Mouse (Mus musculus) heart, embryonic 10.5 days (tissue): ENCODE measurements at regions not wholly inside any gene's neighbourhood (a gene's known extent, or its start where the extent isn't known, plus 50 kb on each side); places are given as distances from the start of the nearest gene placed in this dataset.
A peak's percentile ranks its signal among the peaks of the same experiment; 100 is the strongest.

ENCODE experiments used
- DNase-seq: peaks from one replicate; pipeline ENCODE4 v3.0.0-alpha.2; 2017; ENCODE audit warnings: low spot score
- H3K27ac ChIP-seq: fragments of 300-500 bp; sonication (generic); 2 replicates; pipeline ENCODE4 v1.5.1; 2016; ENCODE audit warnings: mild to moderate bottlenecking
- H3K27me3 ChIP-seq: fragments of 300-500 bp; sonication (generic); 2 replicates; pipeline ENCODE4 v1.6.1; 2016; ENCODE audit warnings: mild to moderate bottlenecking; ENCODE audit not compliant: poor library complexity, insufficient read depth, severe bottlenecking
- H3K36me3 ChIP-seq: fragments of 300-500 bp; sonication (generic); 2 replicates; pipeline ENCODE4 v1.6.1; 2016; ENCODE audit warnings: mild to moderate bottlenecking, moderate library complexity
- H3K4me1 ChIP-seq: fragments of 300-500 bp; sonication (generic); 2 replicates; pipeline ENCODE4 v1.6.1; 2016; ENCODE audit warnings: mild to moderate bottlenecking
- H3K4me3 ChIP-seq: fragments of 300-500 bp; sonication (generic); 2 replicates; pipeline ENCODE4 v1.5.1; 2016; ENCODE audit warnings: mild to moderate bottlenecking, moderate library complexity
- H3K9me3 ChIP-seq: fragments of 300-500 bp; sonication (generic); 2 replicates; pipeline ENCODE4 v1.6.1; 2016; ENCODE audit warnings: mild to moderate bottlenecking, moderate library complexity
- WGBS: fragments of 180-500 bp; shearing (Covaris S2); methylation state at CpG from one replicate; pipeline ENCODE4 v1.1.7; 2016; 5-methylcytosine and 5-hydroxymethylcytosine counted together

- no peaks in the 10 kb centered on the region for H3K9me3 ChIP-seq
- H3K4me1 ChIP-seq = no peaks in the 10 kb centered on the region
- H3K27ac ChIP-seq = no peak overlapping the region
- DNase-seq = no peak
- no peak overlapping the region for H3K4me3 ChIP-seq
- H3K27me3 ChIP-seq = no peaks in the 10 kb centered on the region
- H3K36me3 ChIP-seq = no peaks in the 10 kb centered on the region
- WGBS = 79% methylated on average over 6 of the region's 6 CpGs
Measured at GRCm38 (mm10) chr1:41186991-41187390, 381.6 kb downstream of the Tmem182 start.

- 60% methylated on average over 2 of the region's 2 CpGs for WGBS
- Histone ChIP-seq H3K9me3 (no peaks in the 10 kb centered on the region), H3K36me3 (no peaks in the 10 kb centered on the region), H3K27me3 (no peaks in the 10 kb centered on the region), H3K4me3 (no peak overlapping the region), H3K4me1 (no peaks in the 10 kb centered on the region), H3K27ac (no peak overlapping the region)
- DNase-seq = no peak
Measured at GRCm38 (mm10) chr1:41212876-41213275, 407.5 kb downstream of the Tmem182 start.

GRCm38 (mm10) chr1:41225851-41226250 is 420.4 kb downstream of the Tmem182 start:
- WGBS = 78% methylated on average over 1 of the region's 1 CpGs
- H3K36me3 ChIP-seq = no peaks in the 10 kb centered on the region
- H3K27me3 ChIP-seq = no peaks in the 10 kb centered on the region
- no peak overlapping the region for H3K27ac ChIP-seq
- DNase-seq = no peak
- H3K9me3 ChIP-seq = no peaks in the 10 kb centered on the region
- H3K4me1 ChIP-seq = no peaks in the 10 kb centered on the region
- H3K4me3 ChIP-seq = no peak overlapping the region

DNA sequence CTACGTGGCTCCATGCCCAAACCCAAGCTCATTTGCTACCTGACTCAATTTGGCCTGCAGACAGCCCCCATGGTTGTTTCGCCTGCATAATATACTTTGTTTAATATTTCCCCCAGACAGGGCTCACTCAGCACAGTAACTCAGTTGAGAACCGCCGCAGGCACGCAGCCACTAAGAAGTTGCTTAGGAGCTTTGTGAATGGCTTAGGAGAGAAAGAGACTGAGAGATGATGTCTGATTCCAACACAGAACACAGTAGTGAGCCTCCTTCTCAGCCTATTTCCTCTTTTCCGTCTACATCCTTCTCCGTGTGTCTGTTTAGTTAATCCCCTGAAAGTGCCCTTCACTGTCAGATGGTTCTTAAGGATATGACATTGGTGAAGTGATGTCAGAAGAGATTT is 429.9 kb downstream of the Tmem182 start:
- no peak for DNase-seq

GRCm38 (mm10) chr1:41243000-41243399 is 437.6 kb downstream of the Tmem182 start:
- no peaks in the 10 kb centered on the region for H3K4me1 ChIP-seq
- no peak overlapping the region for H3K27ac ChIP-seq
- H3K9me3 ChIP-seq = no peaks in the 10 kb centered on the region
- H3K4me3 ChIP-seq = no peak overlapping the region
- no peak for DNase-seq
- H3K27me3 ChIP-seq = no peaks in the 10 kb centered on the region
- WGBS = 84% methylated on average over 6 of the region's 6 CpGs
- no peaks in the 10 kb centered on the region for H3K36me3 ChIP-seq

More for the DNA sequence above, 429.9 kb downstream of the Tmem182 start:
- Histone ChIP-seq H3K27ac (no peak overlapping the region), H3K4me1 (no peaks in the 10 kb centered on the region), H3K4me3 (no peak overlapping the region), H3K36me3 (no peaks in the 10 kb centered on the region), H3K27me3 (no peaks in the 10 kb centered on the region), H3K9me3 (no peaks in the 10 kb centered on the region)
- WGBS = 84% methylated on average over 7 of the region's 7 CpGs

DNA sequence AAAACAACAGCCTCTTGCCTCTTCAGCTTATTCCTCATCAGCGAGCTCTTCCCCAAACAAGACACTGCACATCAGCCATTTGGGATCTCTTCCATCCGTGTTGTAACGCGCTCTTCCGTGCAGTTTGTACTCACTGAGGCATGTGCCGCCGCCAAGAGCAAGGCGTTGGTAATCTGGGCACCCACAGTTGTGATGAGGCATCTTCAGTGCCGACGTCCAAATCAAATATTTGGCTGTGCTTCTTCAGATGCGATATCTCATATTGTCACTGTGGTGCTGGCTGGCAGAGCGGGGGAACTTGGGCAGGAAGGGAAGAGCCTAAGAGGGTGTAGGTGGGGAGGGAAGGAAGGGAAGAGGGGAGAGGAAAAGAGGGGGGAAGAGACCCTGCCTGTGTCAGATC is 439.2 kb downstream of the Tmem182 start:
- Histone ChIP-seq H3K27ac (no peak overlapping the region), H3K4me1 (no peaks in the 10 kb centered on the region), H3K9me3 (no peaks in the 10 kb centered on the region), H3K4me3 (no peak overlapping the region), H3K27me3 (no peaks in the 10 kb centered on the region), H3K36me3 (no peaks in the 10 kb centered on the region)
- 93% methylated on average over 12 of the region's 12 CpGs for WGBS
- no peak for DNase-seq

DNA sequence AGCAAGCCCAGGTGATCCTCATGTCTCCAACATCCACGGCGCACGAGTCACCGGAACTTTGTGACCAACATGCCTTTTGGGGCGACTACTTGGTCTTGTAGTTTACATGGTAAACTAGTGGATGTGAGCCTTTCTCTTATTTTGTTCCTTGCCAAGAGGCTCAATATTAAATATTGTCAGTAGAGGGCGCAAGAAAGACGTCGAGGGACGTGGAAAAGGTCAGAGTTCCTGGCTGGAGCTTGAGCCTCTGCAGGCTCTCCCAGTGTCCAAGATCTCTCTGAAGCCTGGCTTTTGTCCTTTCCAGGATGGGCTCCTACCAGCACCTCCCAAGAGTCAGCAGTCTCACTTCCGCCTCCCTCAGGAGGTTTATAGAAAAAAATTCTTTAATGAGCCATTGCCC is 458.8 kb downstream of the Tmem182 start:
- no peak overlapping the region for H3K27ac ChIP-seq
- H3K27me3 ChIP-seq = no peaks in the 10 kb centered on the region
- H3K36me3 ChIP-seq = no peaks in the 10 kb centered on the region
- H3K4me1 ChIP-seq = no peaks in the 10 kb centered on the region
- DNase-seq = no peak
- no peak overlapping the region for H3K4me3 ChIP-seq
- H3K9me3 ChIP-seq = no peaks in the 10 kb centered on the region
- 32% methylated on average over 10 of the region's 10 CpGs for WGBS

DNA sequence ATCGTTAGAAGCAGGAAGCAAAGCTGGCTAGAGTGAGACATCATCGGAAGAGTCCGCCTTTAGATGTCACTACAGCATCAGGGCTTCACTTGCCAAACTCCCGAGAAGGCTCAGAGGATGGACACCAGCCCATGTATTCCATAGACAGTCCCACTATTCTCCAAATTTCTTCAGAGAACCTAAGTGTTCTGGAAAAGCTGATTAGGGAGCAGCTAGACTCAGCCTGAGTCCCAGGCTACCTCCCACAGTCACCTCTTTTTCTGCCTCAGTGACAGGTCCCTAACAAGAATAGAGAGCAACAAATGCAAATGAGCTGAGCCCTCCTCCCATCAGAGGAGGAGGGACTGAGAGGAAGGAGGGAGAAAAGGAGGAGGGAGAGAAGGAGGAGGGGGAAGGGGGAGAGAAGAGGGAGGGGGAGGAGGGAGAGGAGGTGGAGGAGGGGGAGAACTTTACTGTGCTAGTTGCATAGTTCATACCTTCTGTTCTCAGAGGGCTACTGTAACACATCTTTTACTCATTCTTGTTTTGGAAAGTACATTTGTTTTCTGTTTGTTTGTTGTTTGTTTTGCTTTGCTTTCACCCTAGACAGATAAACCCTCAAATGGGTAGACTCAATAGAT is 465.8 kb downstream of the Tmem182 start:
- Histone ChIP-seq H3K9me3 (no peaks in the 10 kb centered on the region), H3K27ac (no peak overlapping the region), H3K27me3 (no peaks in the 10 kb centered on the region; the same call in 1 of the 2 replicates), H3K36me3 (no peaks in the 10 kb centered on the region), H3K4me3 (no peak overlapping the region), H3K4me1 (peaks cover 12% of the 10 kb centered on the region)
- DNase-seq = no peak
- WGBS = 30% methylated on average over 4 of the region's 4 CpGs

DNA sequence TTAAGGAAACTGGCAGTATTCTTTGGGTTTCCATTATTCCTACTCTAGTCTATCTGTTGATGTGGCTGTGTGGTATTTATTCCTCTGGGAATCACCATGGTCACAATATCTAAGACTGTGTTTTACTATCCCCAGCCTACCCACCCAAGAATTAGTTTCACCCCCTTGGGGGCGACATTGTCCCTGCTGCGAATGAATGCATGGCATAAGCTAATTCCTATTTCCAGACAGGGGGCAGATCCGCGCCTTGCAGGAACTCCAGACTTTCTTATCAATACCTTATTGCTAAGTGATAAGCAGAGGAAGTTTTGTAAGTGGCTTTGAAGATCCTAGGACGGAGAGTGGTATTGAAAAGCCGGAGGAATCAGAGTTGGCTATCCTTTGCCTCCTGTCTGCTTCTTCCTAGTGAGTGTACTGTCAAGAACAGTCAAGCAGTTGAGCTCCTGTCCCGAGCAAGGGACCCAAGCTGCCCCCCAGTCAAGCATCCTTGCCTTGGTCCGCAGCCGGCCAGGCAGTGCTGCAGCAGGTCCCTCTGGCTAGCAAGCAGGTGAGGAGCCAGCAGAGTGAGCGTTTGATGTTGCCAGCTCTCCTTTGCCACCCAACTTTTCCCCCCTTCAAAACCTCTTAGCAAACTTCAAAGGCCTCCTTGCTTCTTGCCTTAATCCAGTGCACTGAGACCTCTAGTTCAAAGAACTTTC is 469.3 kb downstream of the Tmem182 start:
- DNase-seq = no peak
- H3K27ac ChIP-seq = no peak overlapping the region
- 4% methylated on average over 10 of the region's 10 CpGs for WGBS
- H3K9me3 ChIP-seq = no peaks in the 10 kb centered on the region
- H3K4me1 ChIP-seq = peaks cover 12% of the 10 kb centered on the region
- H3K4me3 ChIP-seq = peak overlapping the region; percentile 43
- no peaks in the 10 kb centered on the region for H3K36me3 ChIP-seq
- H3K27me3 ChIP-seq = no peaks in the 10 kb centered on the region; the same call in 1 of the 2 replicates

GRCm38 (mm10) chr1:41275271-41275624 is 469.8 kb downstream of the Tmem182 start:
- H3K4me1 ChIP-seq = peaks cover 12% of the 10 kb centered on the region
- H3K4me3 ChIP-seq = peak overlapping the region; percentile 43
- no peak for DNase-seq
- no peaks in the 10 kb centered on the region for H3K36me3 ChIP-seq
- H3K27ac ChIP-seq = no peak overlapping the region
- no peaks in the 10 kb centered on the region; the same call in 1 of the 2 replicates for H3K27me3 ChIP-seq
- H3K9me3 ChIP-seq = no peaks in the 10 kb centered on the region
- WGBS = 7% methylated on average over 8 of the region's 8 CpGs

DNA sequence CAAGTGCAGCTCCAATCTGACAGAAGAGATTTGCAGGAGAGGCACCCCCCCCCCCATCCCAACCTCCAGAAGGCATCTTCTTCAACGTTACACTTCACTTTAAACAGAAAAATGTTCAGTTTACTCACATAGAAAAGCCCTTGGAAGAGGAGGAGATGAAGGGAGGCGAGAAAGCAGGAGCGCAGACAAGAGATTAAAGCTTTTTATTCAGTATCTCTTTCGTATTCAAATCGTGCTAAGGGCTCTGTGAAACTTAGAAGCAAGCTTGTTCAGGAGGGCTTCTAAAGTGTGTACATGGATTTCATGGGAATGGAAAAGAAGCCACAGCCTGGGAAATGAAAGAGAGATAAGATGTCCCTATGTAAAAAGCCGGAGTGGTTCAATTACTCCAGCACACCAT is 470.2 kb downstream of the Tmem182 start:
- no peaks in the 10 kb centered on the region for H3K9me3 ChIP-seq
- no peak for DNase-seq
- no peaks in the 10 kb centered on the region for H3K36me3 ChIP-seq
- peak overlapping the region; percentile 43; the same call in 1 of the 2 replicates for H3K4me3 ChIP-seq
- WGBS = 20% methylated on average over 6 of the region's 6 CpGs
- peaks cover 12% of the 10 kb centered on the region for H3K4me1 ChIP-seq
- H3K27ac ChIP-seq = no peak overlapping the region
- H3K27me3 ChIP-seq = no peaks in the 10 kb centered on the region; the same call in 1 of the 2 replicates

GRCm38 (mm10) chr1:41276303-41276702 is 470.9 kb downstream of the Tmem182 start:
- no peak for DNase-seq
- Histone ChIP-seq H3K27me3 (no peaks in the 10 kb centered on the region; the same call in 1 of the 2 replicates), H3K4me1 (peaks cover 12% of the 10 kb centered on the region), H3K36me3 (no peaks in the 10 kb centered on the region), H3K4me3 (no peak overlapping the region), H3K27ac (no peak overlapping the region), H3K9me3 (no peaks in the 10 kb centered on the region)
- WGBS = 56% methylated on average over 6 of the region's 6 CpGs

DNA sequence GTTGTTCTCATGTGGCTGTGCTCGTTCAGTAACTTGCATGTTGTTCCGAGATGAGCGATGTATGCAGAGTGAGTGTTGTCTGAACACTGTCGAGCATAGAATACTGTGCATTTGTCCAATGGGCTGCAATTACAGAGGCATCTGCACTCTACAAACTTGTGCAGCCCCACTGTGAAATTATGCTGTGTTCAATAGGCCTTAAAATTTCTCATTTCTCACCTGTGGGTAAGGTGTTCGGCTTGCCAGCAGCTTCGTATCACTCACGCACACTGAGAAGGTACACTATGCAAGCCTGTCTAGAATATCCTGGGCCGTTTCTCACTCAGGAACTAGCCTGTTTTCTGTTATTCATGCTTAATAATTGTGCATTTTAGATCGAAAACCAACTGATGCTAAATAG is 479.8 kb downstream of the Tmem182 start:
- no peak for DNase-seq
- H3K4me1 ChIP-seq = no peaks in the 10 kb centered on the region
- no peak overlapping the region for H3K27ac ChIP-seq
- no peaks in the 10 kb centered on the region for H3K36me3 ChIP-seq
- H3K4me3 ChIP-seq = no peak overlapping the region
- no peaks in the 10 kb centered on the region for H3K9me3 ChIP-seq
- 87% methylated on average over 9 of the region's 9 CpGs for WGBS
- H3K27me3 ChIP-seq = no peaks in the 10 kb centered on the region
